Mouse (Mus musculus) forebrain, embryonic 16.5 days (tissue): ENCODE results near the gene Arid5b. TPM values are rescaled to one million over a fixed set of nuclear protein-coding genes. Genes with fewer than 3 reads are reported as not detected.

ENCODE experiments used
- ATAC-seq: fragments of 200-750 bp; cut with Nextera tagmentation; 2 replicates; pipeline ENCODE4 v1.8.0; 2017; ENCODE audit warnings: mild to moderate bottlenecking, moderate library complexity
- H3K27ac ChIP-seq: fragments of 300-500 bp; sonication (generic); 2 replicates; pipeline ENCODE4 v1.5.1; 2014; ENCODE audit warnings: low read length, control low read depth
- H3K27me3 ChIP-seq: fragments of 300-500 bp; sonication (generic); replicated peaks from 2 replicates; pipeline ENCODE4 v1.6.1; 2014; ENCODE audit warnings: low read length; ENCODE audit not compliant: control insufficient read depth, insufficient read depth
- H3K36me3 ChIP-seq: fragments of 300-500 bp; sonication (generic); 2 replicates; pipeline ENCODE4 v1.6.1; 2014; ENCODE audit not compliant: control insufficient read depth, insufficient read depth
- H3K4me1 ChIP-seq: fragments of 300-500 bp; sonication (generic); replicated peaks from 2 replicates; pipeline ENCODE4 v1.6.1; 2014; ENCODE audit warnings: low read length; ENCODE audit not compliant: control insufficient read depth, insufficient read depth
- H3K4me2 ChIP-seq: fragments of 300-500 bp; sonication (generic); 2 replicates; pipeline ENCODE4 v1.6.1; 2014; ENCODE audit warnings: mild to moderate bottlenecking, low read length, control low read depth
- H3K4me3 ChIP-seq: fragments of 300-500 bp; sonication (generic); replicated peaks from 2 replicates; pipeline ENCODE4 v1.5.1; 2014; ENCODE audit warnings: mild to moderate bottlenecking, low read length, control low read depth
- H3K9ac ChIP-seq: fragments of 300-500 bp; sonication (generic); replicated peaks from 2 replicates; pipeline ENCODE4 v1.6.1; 2014; ENCODE audit warnings: low read depth, low read length, control low read depth
- H3K9me3 ChIP-seq: fragments of 300-500 bp; sonication (generic); 2 replicates; pipeline ENCODE4 v1.6.1; 2016; ENCODE audit warnings: low read length; ENCODE audit not compliant: control insufficient read depth
- WGBS: fragments of 180-500 bp; shearing (Covaris S2); extraction: QIAGEN DNeasy Blood & Tissue Kit; methylation state at CpG from one replicate; pipeline ENCODE4 v1.1.7; 2014; 5-methylcytosine and 5-hydroxymethylcytosine counted together
- polyA plus RNA-seq: library from polyadenylated mRNA; unstranded; fragments of >200 nt; fragmentation: Nextera tagmentation; extraction: Ambion mirVana; gene quantifications from 2 replicates; pipeline ENCODE4 v1.2.1, GENCODE M21; 2015

Gene Arid5b
- polyA plus RNA-seq, 1 experiment from 2014 or later = 14.7 TPM

- H3K4me2 ChIP-seq = no peak overlapping the region
- no peak overlapping the region for H3K27ac ChIP-seq
- 85% methylated on average over 5 of the region's 5 CpGs for WGBS
- no peaks in the 10 kb centered on the region for H3K9me3 ChIP-seq
- no peaks in the 10 kb centered on the region for H3K27me3 ChIP-seq
- H3K36me3 ChIP-seq = no peaks in the 10 kb centered on the region
- no peak for ATAC-seq
- H3K9ac ChIP-seq = no peak overlapping the region
- H3K4me3 ChIP-seq = no peak overlapping the region
- H3K4me1 ChIP-seq = peaks cover 19% of the 10 kb centered on the region
These were observed 146.4 kb downstream of the Arid5b start for GRCm38 (mm10) chr10:68132154-68132553.

GRCm38 (mm10) chr10:68129651-68130050, 148.9 kb downstream of the Arid5b start:
- Histone ChIP-seq H3K4me2 (no peak overlapping the region), H3K27me3 (no peaks in the 10 kb centered on the region), H3K4me3 (no peak overlapping the region), H3K27ac (no peak overlapping the region), H3K9ac (no peak overlapping the region), H3K36me3 (no peaks in the 10 kb centered on the region), H3K4me1 (peaks cover 4% of the 10 kb centered on the region; the same call in 1 of the 2 replicates), H3K9me3 (no peaks in the 10 kb centered on the region)
- WGBS = 66% methylated on average over 7 of the region's 7 CpGs
- no peak for ATAC-seq

- Histone ChIP-seq H3K4me1 (peaks cover 4% of the 10 kb centered on the region; the same call in 1 of the 2 replicates), H3K4me3 (no peak overlapping the region), H3K27me3 (no peaks in the 10 kb centered on the region), H3K9me3 (no peaks in the 10 kb centered on the region), H3K27ac (no peak overlapping the region), H3K9ac (no peak overlapping the region), H3K4me2 (no peak overlapping the region), H3K36me3 (no peaks in the 10 kb centered on the region)
- no peak for ATAC-seq
- 79% methylated on average over 3 of the region's 3 CpGs for WGBS
These were observed 149.5 kb downstream of the Arid5b start for GRCm38 (mm10) chr10:68129009-68129408.

GRCm38 (mm10) chr10:68128441-68128848, 150.1 kb downstream of the Arid5b start:
- Histone ChIP-seq H3K4me3 (no peak overlapping the region), H3K9ac (no peak overlapping the region), H3K36me3 (no peaks in the 10 kb centered on the region), H3K4me1 (peaks cover 4% of the 10 kb centered on the region; the same call in 1 of the 2 replicates), H3K4me2 (no peak overlapping the region), H3K9me3 (no peaks in the 10 kb centered on the region), H3K27me3 (no peaks in the 10 kb centered on the region), H3K27ac (no peak overlapping the region)
- no peak for ATAC-seq
- WGBS = 63% methylated on average over 10 of the region's 10 CpGs

- 61% methylated on average over 6 of the region's 6 CpGs for WGBS
- Histone ChIP-seq H3K9ac (no peak overlapping the region), H3K27me3 (no peaks in the 10 kb centered on the region), H3K36me3 (no peaks in the 10 kb centered on the region), H3K4me3 (no peak overlapping the region), H3K27ac (no peak overlapping the region), H3K4me2 (no peak overlapping the region), H3K9me3 (no peaks in the 10 kb centered on the region), H3K4me1 (peaks cover 4% of the 10 kb centered on the region; the same call in 1 of the 2 replicates)
- ATAC-seq = no peak
These were observed 150.8 kb downstream of the Arid5b start for GRCm38 (mm10) chr10:68127604-68128256.

- 72% methylated on average over 2 of the region's 2 CpGs for whole genome bisulfite sequencing
- no peak overlapping the region for H3K27ac ChIP-seq
- no peak overlapping the region for H3K4me3 ChIP-seq
- ATAC-seq = no peak
- H3K36me3 ChIP-seq = no peaks in the 10 kb centered on the region
- H3K9me3 ChIP-seq = no peaks in the 10 kb centered on the region
- H3K9ac ChIP-seq = no peak overlapping the region
- peaks cover 4% of the 10 kb centered on the region; the same call in 1 of the 2 replicates for H3K4me1 ChIP-seq
- H3K4me2 ChIP-seq = no peak overlapping the region
- no peaks in the 10 kb centered on the region for H3K27me3 ChIP-seq
These were observed 151.4 kb downstream of the Arid5b start for GRCm38 (mm10) chr10:68127104-68127503.

GRCm38 (mm10) chr10:68126551-68126950, 152.0 kb downstream of the Arid5b start:
- no peak overlapping the region for H3K27ac ChIP-seq
- no peak overlapping the region for H3K9ac ChIP-seq
- H3K4me1 ChIP-seq = peaks cover 4% of the 10 kb centered on the region; the same call in 1 of the 2 replicates
- 71% methylated on average over 2 of the region's 2 CpGs for WGBS
- ATAC-seq = no peak
- H3K27me3 ChIP-seq = no peaks in the 10 kb centered on the region
- H3K4me3 ChIP-seq = no peak overlapping the region
- H3K36me3 ChIP-seq = no peaks in the 10 kb centered on the region
- no peaks in the 10 kb centered on the region for H3K9me3 ChIP-seq
- no peak overlapping the region for H3K4me2 ChIP-seq

- no peaks in the 10 kb centered on the region for H3K27me3 ChIP-seq
- no peak overlapping the region for H3K27ac ChIP-seq
- ATAC-seq = peak; percentile 43; the same call in 1 of the 2 replicates
- 51% methylated on average over 8 of the region's 8 CpGs for WGBS
- H3K4me1 ChIP-seq = peaks cover 4% of the 10 kb centered on the region; the same call in 1 of the 2 replicates
- no peaks in the 10 kb centered on the region for H3K9me3 ChIP-seq
- no peak overlapping the region for H3K4me2 ChIP-seq
- H3K9ac ChIP-seq = no peak overlapping the region
- no peaks in the 10 kb centered on the region for H3K36me3 ChIP-seq
- no peak overlapping the region for H3K4me3 ChIP-seq
These were observed 152.5 kb downstream of the Arid5b start for GRCm38 (mm10) chr10:68125919-68126550.

- WGBS = 80% methylated on average over 2 of the region's 2 CpGs
- Histone ChIP-seq H3K9me3 (no peaks in the 10 kb centered on the region), H3K4me1 (peaks cover 4% of the 10 kb centered on the region; the same call in 1 of the 2 replicates)
These were observed 153.6 kb downstream of the Arid5b start for GRCm38 (mm10) chr10:68124985-68125384.

More at GRCm38 (mm10) chr10:68124985-68125384, 153.6 kb downstream of the Arid5b start:
- no peaks in the 10 kb centered on the region for H3K36me3 ChIP-seq
- H3K27ac ChIP-seq = no peak overlapping the region
- H3K27me3 ChIP-seq = no peaks in the 10 kb centered on the region
- no peak overlapping the region for H3K4me2 ChIP-seq
- ATAC-seq = no peak
- H3K4me3 ChIP-seq = no peak overlapping the region
- H3K9ac ChIP-seq = no peak overlapping the region
